Mouse (Mus musculus) C2C12 (cell line): ENCODE results near the gene Zfp771. TPM values are rescaled to one million over a fixed set of nuclear protein-coding genes. Genes with fewer than 3 reads are reported as not detected.

Source experiments
- H3K27me3 ChIP-seq: one replicate; pipeline ENCODE4 v1.6.1; 2011; ENCODE audit not compliant: control insufficient read depth, insufficient read depth, insufficient read length
- H3K36me3 ChIP-seq: one replicate; pipeline ENCODE4 v1.6.1; 2011; ENCODE audit not compliant: control insufficient read depth, insufficient read depth
- H3K4me3 ChIP-seq: one replicate; pipeline ENCODE4 v1.5.1; 2011; ENCODE audit warnings: mild to moderate bottlenecking, control low read depth; ENCODE audit not compliant: poor library complexity, insufficient read depth, severe bottlenecking
- H3K79me2 ChIP-seq: one replicate; pipeline ENCODE4 v1.6.1; 2011; ENCODE audit not compliant: control insufficient read depth, insufficient read depth
- H3K79me3 ChIP-seq: one replicate; pipeline ENCODE4 v1.6.1; 2011; ENCODE audit warnings: low read depth, control low read depth
- H3ac ChIP-seq: one replicate; pipeline ENCODE3; 2011; ENCODE audit warnings: low read depth; ENCODE audit not compliant: control insufficient read depth, insufficient read length
- CEBPB ChIP-seq: IDR thresholded peaks from one replicate; pipeline ENCODE4 v1.6.1; 2011; ENCODE audit warnings: low read depth, mild to moderate bottlenecking, control low read depth, moderate library complexity
- CTCF ChIP-seq: IDR thresholded peaks from one replicate; pipeline ENCODE4 v1.5.1; 2011; ENCODE audit not compliant: control insufficient read depth, insufficient read depth, insufficient read length
- FOSL1 ChIP-seq: IDR thresholded peaks from one replicate; pipeline ENCODE4 v1.8.0; 2011; ENCODE audit warnings: mild to moderate bottlenecking, low read length; ENCODE audit not compliant: poor library complexity, insufficient read depth, severe bottlenecking
- MAX ChIP-seq: IDR thresholded peaks from one replicate; pipeline ENCODE4 v1.6.1; 2011; ENCODE audit warnings: mild to moderate bottlenecking, control low read depth
- MYOD1 ChIP-seq: IDR thresholded peaks from one replicate; pipeline ENCODE4 v1.6.1; 2011; ENCODE audit warnings: low read depth; ENCODE audit not compliant: control insufficient read depth, insufficient read length
- MYOG ChIP-seq: IDR thresholded peaks from one replicate; pipeline ENCODE4 v1.6.1; 2011; ENCODE audit not compliant: control insufficient read depth, insufficient read length; ENCODE audit errors: extremely low read depth
- USF1 ChIP-seq: IDR thresholded peaks from one replicate; pipeline ENCODE4 v1.6.1; 2011; ENCODE audit warnings: low read depth, mild to moderate bottlenecking, control low read depth, moderate library complexity
- polyA plus RNA-seq: library from polyadenylated mRNA; unstranded; fragments of >200 nt; fragmentation: generic; extraction: Trizol; gene quantifications from one replicate; pipeline ENCODE4 v1.2.1, GENCODE M21; 2012; ENCODE audit warnings: missing spikeins

Zfp771 gene
- polyA plus RNA-seq, 1 experiment = 38.0 TPM

DNA sequence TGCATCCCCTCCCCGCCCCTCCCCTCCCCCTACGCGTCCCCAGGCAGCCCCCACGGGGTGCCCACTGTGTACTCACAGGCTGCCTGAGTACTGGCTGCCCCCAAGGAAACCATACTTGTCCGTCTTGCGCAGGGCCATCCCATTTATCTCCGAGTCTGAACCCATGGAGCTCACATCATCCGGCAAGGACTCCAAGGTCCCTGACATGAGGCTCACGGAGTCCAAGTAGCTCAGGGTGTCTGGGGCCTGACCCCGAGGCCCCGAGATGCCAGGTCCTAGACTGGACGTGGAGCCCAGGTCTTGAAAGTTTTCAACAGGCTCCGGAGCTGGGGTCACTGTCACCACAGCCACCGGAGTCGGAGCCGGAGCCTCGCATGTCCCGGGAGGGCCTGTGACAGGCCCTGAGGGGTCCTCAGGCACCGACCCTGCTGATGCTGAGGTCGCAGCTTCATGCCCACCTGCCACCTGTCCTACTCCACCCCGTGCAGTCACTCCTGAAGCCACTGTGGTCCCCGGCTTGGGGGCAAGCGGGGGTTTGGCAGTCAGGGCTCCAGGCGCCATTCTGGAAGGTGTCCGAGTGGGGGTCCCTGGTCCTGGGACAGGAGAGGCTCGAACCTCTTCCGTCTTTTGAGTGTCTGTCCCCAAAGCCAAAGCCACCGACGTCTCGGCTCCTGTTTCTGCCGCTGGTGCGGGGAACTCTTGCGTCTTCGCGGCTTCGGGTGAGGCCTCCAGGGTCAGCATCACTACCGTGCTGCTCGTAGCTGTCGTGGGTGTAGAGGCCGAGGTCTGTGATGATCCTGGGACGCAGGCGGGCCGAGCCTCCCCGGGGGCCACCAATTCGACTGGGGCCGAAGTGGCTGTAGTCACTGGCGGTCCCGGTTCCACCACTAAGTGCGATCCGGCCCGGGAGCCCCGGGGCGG lies 36.4 kb upstream of the Zfp771 start:
- no peaks in the 10 kb centered on the region for H3K27me3 ChIP-seq
- H3K36me3 ChIP-seq = peaks cover 11% of the 10 kb centered on the region
- peaks cover 55% of the 10 kb centered on the region for H3K79me2 ChIP-seq
- H3K79me3 ChIP-seq = peaks cover 36% of the 10 kb centered on the region
- H3K4me3 ChIP-seq = peak overlapping the region; percentile 83
- H3ac ChIP-seq = peak overlapping the region; percentile 68
- TF ChIP-seq CEBPB (no peak), USF1 (no peak), MYOD1 (no peak), MYOG (no peak), CTCF (no peak), FOSL1 (no peak), MAX (no peak)

DNA sequence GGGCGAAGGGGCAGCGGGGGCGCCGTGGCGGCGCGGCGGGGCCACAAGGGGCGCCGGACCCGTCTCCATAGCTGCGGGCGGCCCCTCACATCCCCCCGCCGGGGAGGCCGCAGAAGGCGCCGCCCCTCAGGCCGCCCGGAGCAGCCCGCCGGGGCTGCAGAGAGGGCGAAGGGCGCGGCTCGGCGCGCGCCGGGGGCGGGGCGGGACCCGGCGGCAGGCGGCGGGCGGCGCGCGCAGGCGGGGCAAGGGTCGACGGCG lies 35.9 kb upstream of the Zfp771 start, which contains the start of gene Tbc1d10b:
Gene Tbc1d10b, minus strand, starts transcription at position 174 of the 258 bp plus-strand sequence.
- peaks cover 49% of the 10 kb centered on the region for H3K79me2 ChIP-seq
- TF ChIP-seq MYOG (no peak), CEBPB (no peak)
- peak within 1 kb of the TSS; percentile 83 for H3K4me3 ChIP-seq
- peak within 1 kb of the TSS; percentile 68 for H3ac ChIP-seq
- peaks cover 36% of the 10 kb centered on the region for H3K79me3 ChIP-seq
- H3K36me3 ChIP-seq = peaks cover 7% of the 10 kb centered on the region
- H3K27me3 ChIP-seq = no peaks in the 10 kb centered on the region

DNA sequence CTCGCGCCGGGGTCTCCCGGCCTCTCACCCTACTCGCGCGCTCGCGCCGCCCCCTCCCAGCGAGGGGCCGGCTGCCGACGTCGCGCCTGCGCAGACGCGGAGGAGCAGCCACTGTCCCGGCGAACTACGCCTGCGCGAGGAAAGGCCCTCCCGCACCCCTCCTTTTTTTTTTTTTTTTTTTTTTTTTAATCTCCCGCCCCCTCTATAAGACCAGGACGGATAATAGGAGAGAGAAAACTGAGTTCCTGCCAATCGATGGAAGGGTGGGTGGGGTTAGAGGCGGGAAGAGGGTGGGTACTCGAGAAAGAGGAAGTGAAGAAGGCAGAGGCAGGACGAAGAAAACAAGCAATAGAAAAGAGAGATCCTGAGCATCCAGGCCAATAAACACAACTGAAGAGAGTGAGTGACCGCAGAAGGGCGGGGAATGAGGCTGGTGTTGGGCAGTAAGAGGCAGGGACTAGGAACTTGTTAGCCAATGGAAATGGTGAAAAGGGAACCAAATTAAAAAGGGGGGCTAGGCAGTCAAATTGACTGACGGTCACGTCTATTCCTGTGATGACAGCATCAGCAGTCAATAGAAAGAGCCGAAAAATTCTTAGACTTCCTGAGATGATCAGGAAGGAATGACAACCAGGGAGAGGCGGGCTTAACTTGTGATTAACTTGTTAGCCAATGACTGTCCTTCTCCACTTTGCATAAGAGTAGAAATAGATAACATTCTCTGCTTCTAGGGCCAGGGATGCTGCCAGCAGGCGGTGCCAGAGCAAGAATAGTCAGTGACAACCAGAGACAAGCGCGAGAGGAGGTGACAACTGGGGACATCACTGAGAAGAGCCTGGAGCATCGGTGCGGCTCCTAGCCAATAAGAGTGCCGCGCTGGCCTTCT lies 35.3 kb upstream of the Zfp771 start, which contains the start of gene Mylpf:
Gene Mylpf, plus strand, starts transcription at position 338 of the 886 bp plus-strand sequence.
- Histone ChIP-seq H3K79me3 (peaks cover 36% of the 10 kb centered on the region), H3ac (peak within 1 kb of the TSS; percentile 68), H3K36me3 (peaks cover 1% of the 10 kb centered on the region), H3K27me3 (no peaks in the 10 kb centered on the region), H3K4me3 (peak within 1 kb of the TSS; percentile 83), H3K79me2 (peaks cover 43% of the 10 kb centered on the region)
- TF ChIP-seq MYOD1 (no peak), USF1 (no peak), MAX (no peak), MYOG (no peak), CTCF (peak; percentile 11), CEBPB (no peak)

DNA sequence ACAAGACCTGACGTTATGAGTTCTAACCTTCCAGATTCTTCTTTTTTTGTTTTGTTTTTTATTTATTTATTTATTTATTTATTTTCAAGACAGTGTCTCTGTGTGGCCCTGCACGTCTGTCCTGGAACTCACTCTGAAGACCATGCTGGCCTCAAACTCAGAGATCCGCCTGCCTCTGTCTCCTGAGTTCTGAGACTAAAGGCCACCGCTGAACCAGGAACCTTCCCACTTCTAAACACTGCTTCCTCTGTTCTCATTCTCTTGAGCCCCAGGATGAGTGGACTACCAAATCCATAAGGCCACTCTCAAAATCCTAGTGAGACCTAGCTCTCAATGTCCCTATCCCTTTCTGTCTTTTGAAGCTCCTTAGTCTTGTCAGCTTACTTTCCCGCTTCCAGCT lies 34.2 kb upstream of the Zfp771 start:
- H3K79me2 ChIP-seq = peaks cover 33% of the 10 kb centered on the region
- H3K36me3 ChIP-seq = no peaks in the 10 kb centered on the region
- no peak overlapping the region for H3K4me3 ChIP-seq
- TF ChIP-seq MYOG (no peak), MAX (no peak), USF1 (no peak), FOSL1 (no peak), CEBPB (no peak), CTCF (no peak), MYOD1 (no peak)
- no peaks in the 10 kb centered on the region for H3K27me3 ChIP-seq
- peaks cover 29% of the 10 kb centered on the region for H3K79me3 ChIP-seq
- H3ac ChIP-seq = no peak overlapping the region

DNA sequence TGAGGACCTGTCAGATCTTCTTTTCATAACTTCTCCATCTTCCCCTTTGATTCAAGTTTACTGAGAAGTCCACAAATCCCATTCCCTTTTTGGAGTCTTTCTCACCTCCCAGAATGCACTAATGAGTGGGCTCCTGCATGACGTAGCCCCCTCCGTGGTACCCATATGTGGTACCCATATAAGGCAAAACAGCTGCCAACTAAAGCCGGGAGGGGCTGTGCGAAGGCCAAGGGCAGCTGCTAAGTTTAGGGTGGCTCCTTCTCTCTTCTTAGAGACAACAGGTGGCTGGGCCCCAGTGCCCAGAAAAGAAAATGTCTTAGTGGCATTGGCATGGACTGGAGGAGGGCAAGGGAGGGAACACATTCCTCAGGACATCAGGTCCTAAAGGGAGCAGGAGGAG lies 33.8 kb upstream of the Zfp771 start:
- no peaks in the 10 kb centered on the region for H3K27me3 ChIP-seq
- no peak overlapping the region for H3ac ChIP-seq
- peaks cover 25% of the 10 kb centered on the region for H3K79me3 ChIP-seq
- H3K4me3 ChIP-seq = no peak overlapping the region
- H3K79me2 ChIP-seq = peaks cover 28% of the 10 kb centered on the region
- no peaks in the 10 kb centered on the region for H3K36me3 ChIP-seq
- TF ChIP-seq USF1 = no peak
- no peak for TF ChIP-seq MYOG
- TF ChIP-seq MYOD1 = no peak
- no peak for TF ChIP-seq MAX
- no peak for TF ChIP-seq CTCF
